Mouse (Mus musculus) kidney, adult 2 months (tissue): ENCODE results near the gene Cnn3. TPM values are rescaled to one million over a fixed set of nuclear protein-coding genes. Genes with fewer than 3 reads are reported as not detected.
A peak's percentile ranks its signal among the peaks of the same experiment; 100 is the strongest.

Experiments
- DNase-seq: peaks from one replicate; pipeline ENCODE4 v3.0.0; 2021
- H3K27ac ChIP-seq: fragments of 200-500 bp; 2 replicates; pipeline ENCODE4 v1.5.1; 2012; ENCODE audit warnings: low read depth, low read length, control low read depth, inconsistent platforms; ENCODE audit not compliant: insufficient read depth
- H3K27me3 ChIP-seq: fragments of 200-500 bp; replicated peaks from 2 replicates; pipeline ENCODE4 v1.6.1; 2012; ENCODE audit warnings: mild to moderate bottlenecking, moderate library complexity, low read length, inconsistent platforms; ENCODE audit not compliant: control insufficient read depth, insufficient read depth
- H3K36me3 ChIP-seq: fragments of 200-500 bp; 2 replicates; pipeline ENCODE4 v1.6.1; 2012; ENCODE audit warnings: mild to moderate bottlenecking, moderate library complexity, low read length, inconsistent platforms; ENCODE audit not compliant: control insufficient read depth, insufficient read depth
- H3K4me1 ChIP-seq: fragments of 200-500 bp; 2 replicates; pipeline ENCODE4 v1.6.1; 2011; ENCODE audit warnings: low read length; ENCODE audit not compliant: control insufficient read depth, insufficient read depth
- H3K4me3 ChIP-seq: fragments of 200-500 bp; 2 replicates; pipeline ENCODE4 v1.5.1; 2011; ENCODE audit warnings: mild to moderate bottlenecking, low read depth, low read length, control low read depth; ENCODE audit not compliant: insufficient read depth
- CTCF ChIP-seq: fragments of 200-500 bp; conservative IDR thresholded peaks from 2 replicates; pipeline ENCODE4 v1.5.1; 2011; ENCODE audit warnings: low read depth, mild to moderate bottlenecking, control low read depth, low read length, moderate library complexity, mixed read lengths; ENCODE audit not compliant: insufficient read depth, insufficient read length
- POLR2A ChIP-seq: fragments of 200-500 bp; IDR thresholded peaks from one replicate; pipeline ENCODE4 v1.6.1; 2011; ENCODE audit warnings: low read depth, low read length, control low read depth
- WGBS: fragments of 180-500 bp; shearing (Covaris S2); methylation state at CpG from one replicate; pipeline ENCODE4 v1.1.7; 2018; 5-methylcytosine and 5-hydroxymethylcytosine counted together
- polyA plus RNA-seq: library from polyadenylated mRNA; depleted of rRNA; stranded (reverse); fragments of >200 nt; gene quantifications from 2 replicates; pipeline ENCODE4 v1.2.3, GENCODE M21; 2012

Gene Cnn3
- polyA plus RNA-seq, 1 experiment = 253 TPM

GRCm38 (mm10) chr3:121458545-121459492, 32.5 kb downstream of the Cnn3 start:
- no peak overlapping the region for H3K4me3 ChIP-seq
- TF ChIP-seq CTCF (no peak), POLR2A (no peak)
- H3K4me1 ChIP-seq = no peaks in the 10 kb centered on the region; the same call in 1 of the 2 replicates
- peaks cover 13% of the 10 kb centered on the region for H3K36me3 ChIP-seq
- H3K27ac ChIP-seq = no peak overlapping the region
- 51% methylated on average over 14 of the region's 14 CpGs for WGBS
- DNase-seq = no peak
- no peaks in the 10 kb centered on the region for H3K27me3 ChIP-seq

- peaks cover 8% of the 10 kb centered on the region for H3K36me3 ChIP-seq
- no peak overlapping the region for H3K27ac ChIP-seq
- TF ChIP-seq POLR2A (no peak), CTCF (no peak)
- no peaks in the 10 kb centered on the region for H3K4me1 ChIP-seq
- no peak for DNase-seq
- 83% methylated on average over 16 of the region's 16 CpGs for WGBS
- H3K27me3 ChIP-seq = no peaks in the 10 kb centered on the region
- no peak overlapping the region for H3K4me3 ChIP-seq
Measured at GRCm38 (mm10) chr3:121460473-121461193, 34.3 kb downstream of the Cnn3 start.

GRCm38 (mm10) chr3:121461477-121461876, 35.2 kb downstream of the Cnn3 start:
- TF ChIP-seq CTCF (no peak), POLR2A (no peak)
- Histone ChIP-seq H3K27me3 (no peaks in the 10 kb centered on the region), H3K27ac (no peak overlapping the region), H3K36me3 (peaks cover under 1% of the 10 kb centered on the region; the same call in 1 of the 2 replicates), H3K4me1 (no peaks in the 10 kb centered on the region), H3K4me3 (no peak overlapping the region)
- WGBS = 95% methylated on average over 13 of the region's 13 CpGs
- DNase-seq = no peak

DNA sequence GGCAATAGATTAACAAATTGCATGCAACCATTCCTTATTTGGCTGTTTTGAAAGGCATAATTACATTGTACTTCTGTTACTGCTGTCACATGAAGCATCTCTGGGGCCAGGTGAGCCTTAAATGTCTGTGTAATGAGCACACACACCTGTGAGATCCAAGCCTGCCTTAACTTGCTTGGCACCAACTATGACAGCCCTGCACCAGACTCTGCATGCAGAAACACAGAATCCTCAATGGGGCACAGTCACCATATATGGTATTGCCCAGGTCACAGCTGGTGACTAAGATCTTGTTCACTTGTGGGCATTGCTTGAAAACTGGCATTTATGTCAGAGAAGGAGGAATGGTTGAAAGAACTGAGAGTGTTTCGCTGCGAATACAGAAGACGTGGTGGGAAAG, 36.5 kb downstream of the Cnn3 start:
- no peaks in the 10 kb centered on the region for H3K36me3 ChIP-seq
- TF ChIP-seq POLR2A (no peak), CTCF (no peak)
- H3K27ac ChIP-seq = no peak overlapping the region
- H3K27me3 ChIP-seq = no peaks in the 10 kb centered on the region
- peaks cover 4% of the 10 kb centered on the region; the same call in 1 of the 2 replicates for H3K4me1 ChIP-seq
- H3K4me3 ChIP-seq = no peak overlapping the region
- DNase-seq = no peak
- 92% methylated on average over 3 of the region's 3 CpGs for WGBS

- TF ChIP-seq POLR2A (no peak), CTCF (no peak)
- DNase-seq = no peak
- H3K4me1 ChIP-seq = peaks cover 4% of the 10 kb centered on the region; the same call in 1 of the 2 replicates
- H3K27ac ChIP-seq = no peak overlapping the region
- no peak overlapping the region for H3K4me3 ChIP-seq
- 88% methylated on average over 7 of the region's 7 CpGs for WGBS
- no peaks in the 10 kb centered on the region for H3K36me3 ChIP-seq
- H3K27me3 ChIP-seq = no peaks in the 10 kb centered on the region
Measured at GRCm38 (mm10) chr3:121464733-121465305, 38.5 kb downstream of the Cnn3 start.

- no peak overlapping the region for H3K4me3 ChIP-seq
Measured at GRCm38 (mm10) chr3:121465795-121466194, 39.5 kb downstream of the Cnn3 start.

GRCm38 (mm10) chr3:121467094-121467552, 40.8 kb downstream of the Cnn3 start:
- Histone ChIP-seq H3K27me3 (no peaks in the 10 kb centered on the region), H3K36me3 (no peaks in the 10 kb centered on the region), H3K4me3 (no peak overlapping the region), H3K4me1 (peaks cover 6% of the 10 kb centered on the region; the same call in 1 of the 2 replicates), H3K27ac (peak overlapping the region; percentile 11)
- TF ChIP-seq POLR2A (no peak), CTCF (no peak)
- peak; percentile 43 for DNase-seq
- WGBS = 42% methylated on average over 10 of the region's 10 CpGs

More at GRCm38 (mm10) chr3:121465795-121466194, 39.5 kb downstream of the Cnn3 start:
- Histone ChIP-seq H3K27ac (no peak overlapping the region), H3K36me3 (no peaks in the 10 kb centered on the region), H3K4me1 (peaks cover 6% of the 10 kb centered on the region; the same call in 1 of the 2 replicates), H3K27me3 (no peaks in the 10 kb centered on the region)
- 80% methylated on average over 10 of the region's 10 CpGs for WGBS
- DNase-seq = no peak
- TF ChIP-seq CTCF = no peak
- no peak for TF ChIP-seq POLR2A
